16 mouse cellular contexts compared by ENCODE assay signal in the genomic region with DNA sequence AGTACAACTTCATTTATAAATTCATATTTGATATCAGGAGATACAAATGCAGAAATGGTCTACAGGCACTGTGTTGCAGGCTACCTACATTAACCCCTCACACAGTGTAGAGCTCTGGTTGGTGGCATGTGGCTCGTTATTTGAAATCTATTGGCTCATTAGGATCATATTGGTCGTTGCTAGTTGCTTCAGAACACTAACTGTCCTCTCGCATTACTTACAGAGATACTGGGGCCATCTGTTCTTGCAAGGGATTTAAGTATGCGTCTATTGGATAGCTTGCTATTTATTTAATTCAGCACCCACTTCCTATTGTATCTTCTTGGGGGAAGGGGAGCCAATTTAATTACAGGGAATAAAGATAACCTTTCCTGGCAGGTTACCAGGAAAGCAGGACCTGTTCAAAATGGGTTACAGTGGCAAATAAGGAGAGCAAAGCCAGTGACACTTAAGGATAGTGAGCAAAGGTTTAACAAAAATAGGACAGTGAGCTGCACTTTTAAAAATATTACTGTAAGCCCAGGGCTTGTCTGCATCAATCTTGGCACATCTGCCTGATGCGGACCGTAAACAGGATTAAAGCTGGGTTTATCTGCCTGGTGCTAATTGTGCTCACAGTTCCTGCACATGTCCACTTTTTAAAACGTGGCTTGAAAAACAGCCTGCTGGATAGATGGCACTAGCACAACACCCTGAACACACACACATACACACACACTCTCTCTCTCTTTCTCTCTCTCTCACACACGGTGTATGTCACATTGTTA. TPM values are rescaled to one million over a fixed set of nuclear protein-coding genes. Genes with fewer than 3 reads are reported as not detected.
DNase-seq lines count a peak whose midpoint lies in the region; ATAC-seq and TF ChIP-seq lines count a peak whose summit lies in the region.
"Had no signal": no experiment of that assay in that cellular context is flagged by ENCODE, and none has a peak within 500 bp of the region (broad histone marks: within the 10 kb centered on the region; RNA-seq: fewer than 3 reads in every experiment).

No protein-coding gene starts in this region.

- ATAC-seq in forebrain, embryonic 11.5 days (replicated peaks; ENCODE audit: low FRiP score), result peak; percentile 78
- ATAC-seq in forebrain, postnatal 0 days, result no peak
- ATAC-seq in midbrain, embryonic 11.5 days (ENCODE audit: low FRiP score), result peak; percentile 73; the same call in 1 of the 2 replicates
- ATAC-seq in stomach, embryonic 15.5 days (ENCODE audit: insufficient read depth, low FRiP score, low read depth), result no peak
- ATAC-seq in monocyte, adult 5-6 weeks (replicated peaks; ENCODE audit: insufficient number of reproducible peaks, low FRiP score, low TSS enrichment, poor library complexity, severe bottlenecking), result no peak
- ATAC-seq: activated CD4-positive, CD25-positive, alpha-beta regulatory T cell, adult 4 months had no signal

- H3K27ac ChIP-seq in forebrain, embryonic 11.5 days (ENCODE audit: low read depth, low read length), result peak overlapping the region; percentile 26; the same call in 1 of the 2 replicates
- no peak overlapping the region for H3K27ac ChIP-seq in forebrain, postnatal 0 days (ENCODE audit: low read depth, low read length)
- H3K27ac ChIP-seq in midbrain, embryonic 11.5 days (ENCODE audit: low read depth, low read length), result peak overlapping the region; percentile 1; the same call in 1 of the 2 replicates
- H3K27ac ChIP-seq in stomach, embryonic 15.5 days, result peak overlapping the region; percentile 41; the same call in 1 of the 2 replicates
- H3K27ac ChIP-seq: limb, embryonic 13.5 days; lung, embryonic 15.5 days had no signal

- H3K4me2 ChIP-seq in forebrain, embryonic 11.5 days (ENCODE audit: low read depth, low read length, severe bottlenecking), result no peak overlapping the region
- H3K4me2 ChIP-seq in forebrain, postnatal 0 days (ENCODE audit: low read depth), result no peak overlapping the region
- no peak overlapping the region for H3K4me2 ChIP-seq in midbrain, embryonic 11.5 days
- no peak overlapping the region for H3K4me2 ChIP-seq in stomach, embryonic 15.5 days
- H3K4me2 ChIP-seq: limb, embryonic 13.5 days; lung, embryonic 15.5 days had no signal

- H3K9ac ChIP-seq in forebrain, embryonic 11.5 days (ENCODE audit: low read length), result no peak overlapping the region
- no peak overlapping the region for H3K9ac ChIP-seq in forebrain, postnatal 0 days
- no peak overlapping the region for H3K9ac ChIP-seq in midbrain, embryonic 11.5 days (ENCODE audit: low read length)
- no peak overlapping the region for H3K9ac ChIP-seq in stomach, embryonic 15.5 days
- H3K9ac ChIP-seq: limb, embryonic 13.5 days; lung, embryonic 15.5 days had no signal

- H3K27me3 ChIP-seq in forebrain, embryonic 11.5 days (ENCODE audit: control insufficient read depth, insufficient read depth, low read length), result no peaks in the 10 kb centered on the region
- no peaks in the 10 kb centered on the region for H3K27me3 ChIP-seq in forebrain, postnatal 0 days (ENCODE audit: insufficient read depth, low read length)
- H3K27me3 ChIP-seq in midbrain, embryonic 11.5 days (ENCODE audit: control insufficient read depth, insufficient read depth, low read length), result no peaks in the 10 kb centered on the region
- no peaks in the 10 kb centered on the region for H3K27me3 ChIP-seq in stomach, embryonic 15.5 days (replicated peaks)
- H3K27me3 ChIP-seq: limb, embryonic 13.5 days; lung, embryonic 15.5 days had no signal

- no peaks in the 10 kb centered on the region for H3K36me3 ChIP-seq in forebrain, embryonic 11.5 days (ENCODE audit: control insufficient read depth, insufficient read depth, low read length)
- no peaks in the 10 kb centered on the region for H3K36me3 ChIP-seq in forebrain, postnatal 0 days (ENCODE audit: insufficient read depth)
- H3K36me3 ChIP-seq in midbrain, embryonic 11.5 days (ENCODE audit: control insufficient read depth, insufficient read depth, low read length), result no peaks in the 10 kb centered on the region
- no peaks in the 10 kb centered on the region for H3K36me3 ChIP-seq in stomach, embryonic 15.5 days
- H3K36me3 ChIP-seq: G1E; limb, embryonic 13.5 days; lung, embryonic 15.5 days had no signal

- 34% methylated on average over 8 of the region's 8 CpGs for WGBS in forebrain, embryonic 11.5 days
- 15% methylated on average over 8 of the region's 8 CpGs for whole genome bisulfite sequencing in forebrain, postnatal 0 days
- WGBS in midbrain, embryonic 11.5 days, result 38% methylated on average over 8 of the region's 8 CpGs
- WGBS in stomach, embryonic 15.5 days, result 53% methylated on average over 8 of the region's 8 CpGs

- TF ChIP-seq CTCF in forebrain, postnatal 0 days (IDR thresholded peaks at IDR 0.05; ENCODE audit: low read depth), result no peak

- H3K4me1 ChIP-seq in forebrain, embryonic 11.5 days (replicated peaks; ENCODE audit: control insufficient read depth, insufficient read depth, low read length), result peaks cover 4% of the 10 kb centered on the region; the same call in 1 of the 2 replicates
- no peaks in the 10 kb centered on the region for H3K4me1 ChIP-seq in forebrain, postnatal 0 days (ENCODE audit: insufficient read depth)
- H3K4me1 ChIP-seq in midbrain, embryonic 11.5 days (ENCODE audit: control insufficient read depth, insufficient read depth, low read length), result peaks cover 2% of the 10 kb centered on the region; the same call in 1 of the 2 replicates
- no peaks in the 10 kb centered on the region for H3K4me1 ChIP-seq in stomach, embryonic 15.5 days
- H3K4me1 ChIP-seq: limb, embryonic 13.5 days; lung, embryonic 15.5 days had no signal

- no peaks in the 10 kb centered on the region for H3K9me3 ChIP-seq in forebrain, embryonic 11.5 days (ENCODE audit: control insufficient read depth, low read length)
- H3K9me3 ChIP-seq in forebrain, postnatal 0 days (ENCODE audit: low read length), result no peaks in the 10 kb centered on the region
- H3K9me3 ChIP-seq in midbrain, embryonic 11.5 days (ENCODE audit: control insufficient read depth, low read length), result no peaks in the 10 kb centered on the region
- no peaks in the 10 kb centered on the region for H3K9me3 ChIP-seq in stomach, embryonic 15.5 days
- H3K9me3 ChIP-seq: G1E; limb, embryonic 13.5 days; lung, embryonic 15.5 days had no signal

- no peak for DNase-seq in forebrain, embryonic 11.5 days (ENCODE audit: low spot score)
- no peak for DNase-seq in forebrain, postnatal 0 days
- DNase-seq in cerebellum, postnatal 25 days, result peak; percentile 53 to 59
- DNase-seq in midbrain, embryonic 11.5 days (ENCODE audit: low spot score, missing footprints), result peak; percentile 84
- no peak for DNase-seq in thymus, postnatal 36 days
- no peak for DNase-seq in testis, postnatal 10 days (ENCODE audit: low spot score)
- DNase-seq: gastrocnemius, postnatal 25 days; heart, postnatal 10 days; kidney, adult 8-10 months; right cerebral cortex, adult 18-20 months had no signal

- no peak overlapping the region for H3K4me3 ChIP-seq in forebrain, embryonic 11.5 days (ENCODE audit: low read depth, low read length)
- H3K4me3 ChIP-seq in forebrain, postnatal 0 days (ENCODE audit: low read depth, low read length), result no peak overlapping the region
- H3K4me3 ChIP-seq in midbrain, embryonic 11.5 days (ENCODE audit: low read depth, low read length), result no peak overlapping the region
- H3K4me3 ChIP-seq in stomach, embryonic 15.5 days (replicated peaks), result no peak overlapping the region
- H3K4me3 ChIP-seq: limb, embryonic 13.5 days; lung, embryonic 15.5 days had no signal

RNA-seq across cellular contexts. Expression of a gene that starts 57.1 kb away (rescaled TPM):
- polyA plus RNA-seq in forebrain, embryonic 11.5 days (2014; fragmentation: Nextera tagmentation; extraction: Ambion mirVana), result 30.7 and 34.3 TPM in 2 replicates
- total RNA-seq in forebrain, postnatal 0 days (2014; rRNA removed), result 14.2 and 15.9 TPM in 2 replicates
- polyA plus RNA-seq in forebrain, postnatal 0 days (2015; fragmentation: Nextera tagmentation; extraction: Ambion mirVana), result 29.8 and 43.0 TPM in 2 replicates
- 43.4 TPM in 2 replicates for polyA plus RNA-seq in midbrain, embryonic 11.5 days (2014; fragmentation: Nextera tagmentation; extraction: Ambion mirVana)
- polyA plus RNA-seq in stomach, embryonic 15.5 days (2015; fragmentation: Nextera tagmentation; extraction: Ambion mirVana), result 2.2 and 3.3 TPM in 2 replicates
- total RNA-seq in monocyte, adult 5-6 weeks (2017), result not detected in 3 replicates
- total RNA-seq: gastrocnemius, postnatal 25 days; heart, postnatal 10 days had no signal
- polyA plus RNA-seq: activated CD4-positive, CD25-positive, alpha-beta regulatory T cell, adult 4 months; G1E; limb, embryonic 13.5 days; lung, embryonic 15.5 days had no signal

RNA-seq across cellular contexts. Expression of a gene that starts 57.2 kb away (rescaled TPM):
- 1.2 and 2.2 TPM in 2 replicates for polyA plus RNA-seq in forebrain, embryonic 11.5 days (2014; fragmentation: Nextera tagmentation; extraction: Ambion mirVana)
- 0.15 and 0.52 TPM in 2 replicates for total RNA-seq in forebrain, postnatal 0 days (2014; rRNA removed)
- polyA plus RNA-seq in forebrain, postnatal 0 days (2015; fragmentation: Nextera tagmentation; extraction: Ambion mirVana), result 1.1 and 1.2 TPM in 2 replicates
- polyA plus RNA-seq in midbrain, embryonic 11.5 days (2014; fragmentation: Nextera tagmentation; extraction: Ambion mirVana), result 2.4 and 2.5 TPM in 2 replicates
- 0.53 and 1.3 TPM in 2 replicates for polyA plus RNA-seq in stomach, embryonic 15.5 days (2015; fragmentation: Nextera tagmentation; extraction: Ambion mirVana)
- total RNA-seq in monocyte, adult 5-6 weeks (2017), result 15.2 to 38.2 TPM (median 17.0 TPM) in 3 replicates

Comparison
In these comparisons a context has a peak if more than half of its experiments do, and no peak if none do; other contexts are left out.
1. ATAC-seq: peak in forebrain, embryonic 11.5 days (single experiment) and midbrain, embryonic 11.5 days (single experiment); none in forebrain, postnatal 0 days (single experiment), stomach, embryonic 15.5 days (single experiment) and monocyte, adult 5-6 weeks (single experiment).
2. DNase-seq: peak in cerebellum, postnatal 25 days (2 of 2) and midbrain, embryonic 11.5 days (single experiment); none in forebrain, embryonic 11.5 days (single experiment), forebrain, postnatal 0 days (single experiment), thymus, postnatal 36 days (0 of 2) and testis, postnatal 10 days (single experiment).